Mouse (Mus musculus) cerebellum, adult (tissue): Measurements from ENCODE around the gene Dlgap1.

ENCODE experiments used
- ATAC-seq: cut with Nextera tagmentation; 2 replicates; pipeline ENCODE4 v1.9.2; 2017; ENCODE audit warnings: mild to moderate bottlenecking, moderate library complexity, mixed read lengths; ENCODE audit not compliant: insufficient number of reproducible peaks, low FRiP score, low TSS enrichment

Gene Dlgap1

DNA sequence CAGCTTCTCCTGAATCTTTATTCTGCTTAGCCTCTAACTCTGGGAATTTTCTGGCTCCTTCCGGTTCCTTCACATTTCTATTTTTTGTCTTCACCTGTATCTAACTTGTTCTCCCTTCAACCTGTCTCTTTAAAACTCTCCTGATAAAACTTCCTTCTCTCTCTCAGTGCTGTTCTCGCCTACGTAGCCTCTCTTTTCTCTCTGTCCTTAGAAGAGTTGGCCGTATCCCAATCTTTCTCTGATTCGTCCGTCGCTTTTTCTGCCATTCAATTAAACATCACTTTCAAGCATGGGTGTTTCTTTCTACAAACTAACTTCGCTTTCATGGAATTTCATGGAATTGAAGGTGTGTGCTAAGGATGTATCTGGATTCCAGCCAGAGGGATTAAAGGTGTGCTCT is 721.7 kb downstream of the Dlgap1 start:
- no peak for ATAC-seq

GRCm38 (mm10) chr17:70706976-70707818 is 738.3 kb downstream of the Dlgap1 start:
- ATAC-seq: peak; percentile 62

DNA sequence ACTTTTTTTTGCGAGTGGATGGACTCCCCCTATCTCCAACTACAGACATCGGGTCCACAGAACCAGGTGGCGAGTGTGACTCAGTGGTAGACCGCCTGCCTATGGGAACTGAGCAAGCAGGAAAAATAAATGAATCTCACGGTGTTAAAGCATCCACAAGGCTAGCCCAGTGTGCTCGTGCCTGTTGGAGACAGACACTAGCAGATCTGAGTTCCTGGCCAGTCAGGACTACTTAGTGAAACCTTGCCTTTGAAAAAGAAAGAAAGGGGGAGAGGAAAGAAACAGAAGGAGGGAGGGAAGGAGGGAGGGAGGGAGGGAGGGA is 738.9 kb downstream of the Dlgap1 start:
- ATAC-seq: no peak

DNA sequence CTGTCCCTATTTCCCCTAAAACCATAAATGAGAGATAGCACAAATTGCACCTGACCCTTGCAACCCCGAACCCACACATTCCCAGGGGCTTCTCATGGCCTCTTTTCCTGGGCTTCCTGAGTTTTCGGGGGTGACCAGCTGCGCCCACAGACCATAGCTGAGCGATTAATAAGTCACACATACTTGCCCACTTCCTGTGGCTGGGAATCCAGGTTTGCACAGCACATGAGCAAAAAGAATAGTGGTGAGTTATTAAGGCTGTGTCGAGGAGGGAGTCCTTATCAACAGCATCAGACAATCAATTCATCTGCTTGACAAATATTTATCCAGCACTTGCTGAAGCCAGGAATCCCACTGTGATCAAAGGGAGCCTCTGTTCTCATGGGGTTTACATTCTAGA is 740.7 kb downstream of the Dlgap1 start:
- no peak for ATAC-seq

DNA sequence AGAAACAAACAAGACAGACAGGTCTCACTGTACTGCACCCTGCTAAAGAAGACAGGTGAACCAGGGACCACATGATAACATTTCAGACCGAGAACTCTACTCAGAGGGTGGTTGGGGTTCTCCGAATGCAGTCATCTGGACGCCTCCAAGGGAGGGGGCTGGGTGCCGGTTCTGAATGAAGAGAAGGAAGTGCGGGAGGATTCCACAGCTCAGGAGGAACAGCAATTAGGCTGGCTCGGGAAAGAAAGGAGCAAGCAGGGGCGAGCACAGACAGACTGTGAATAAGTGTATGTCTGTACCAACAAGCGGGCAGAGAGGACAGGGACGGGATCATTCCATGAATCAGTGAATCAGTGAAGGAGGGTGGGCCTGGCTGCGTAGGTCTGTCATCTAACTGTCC is 744.6 kb downstream of the Dlgap1 start:
- ATAC-seq: no peak

- ATAC-seq: no peak
Observed at GRCm38 (mm10) chr17:70719684-70720324, 750.9 kb downstream of the Dlgap1 start.

- no peak for ATAC-seq
Observed at GRCm38 (mm10) chr17:70720766-70721165, 751.9 kb downstream of the Dlgap1 start.

GRCm38 (mm10) chr17:70722146-70722545 is 753.3 kb downstream of the Dlgap1 start:
- no peak for ATAC-seq

GRCm38 (mm10) chr17:70728719-70729281 is 759.9 kb downstream of the Dlgap1 start:
- ATAC-seq: no peak

GRCm38 (mm10) chr17:70734728-70735127 is 765.9 kb downstream of the Dlgap1 start:
- no peak for ATAC-seq

DNA sequence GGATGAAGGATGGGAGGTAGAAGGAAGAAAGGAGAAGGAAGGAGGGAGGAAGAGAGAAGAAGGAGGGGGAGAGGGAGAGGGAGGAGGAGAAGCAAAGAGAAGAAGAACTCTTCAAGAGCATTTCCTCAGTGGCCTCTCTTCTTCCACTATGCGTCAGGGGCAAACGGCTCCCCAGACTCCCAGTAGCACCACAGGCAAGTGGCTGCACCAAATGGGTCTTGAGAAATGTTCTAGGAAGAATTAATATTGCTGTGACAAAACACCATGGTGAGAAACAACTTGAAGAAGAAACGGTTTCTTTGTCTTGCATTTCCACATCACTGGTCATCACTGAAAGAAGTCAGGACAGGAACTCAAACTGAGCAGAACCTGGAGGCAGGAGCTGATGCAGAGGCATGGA is 766.5 kb downstream of the Dlgap1 start:
- ATAC-seq: no peak

DNA sequence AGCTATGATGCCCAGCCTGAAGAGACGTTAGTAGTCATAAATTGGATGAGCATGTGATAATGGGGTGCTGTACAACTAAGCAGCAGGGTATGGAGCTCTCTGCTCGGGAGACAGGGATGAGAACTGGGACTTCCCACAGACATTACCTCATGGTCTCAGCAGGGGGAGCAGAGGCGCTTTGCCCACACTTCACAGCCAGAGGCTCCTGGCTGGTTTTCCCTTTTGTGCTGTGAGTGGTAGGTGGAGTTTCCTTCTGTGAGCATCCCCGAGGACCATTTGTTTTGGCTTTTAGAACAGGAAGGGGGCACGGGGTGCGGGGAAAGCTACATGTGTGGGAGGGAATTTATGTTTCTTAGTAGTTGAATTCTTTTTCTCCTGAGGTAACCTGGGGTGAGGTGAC is 768.6 kb downstream of the Dlgap1 start:
- ATAC-seq: peak; percentile 56; the same call in 1 of the 2 replicates

DNA sequence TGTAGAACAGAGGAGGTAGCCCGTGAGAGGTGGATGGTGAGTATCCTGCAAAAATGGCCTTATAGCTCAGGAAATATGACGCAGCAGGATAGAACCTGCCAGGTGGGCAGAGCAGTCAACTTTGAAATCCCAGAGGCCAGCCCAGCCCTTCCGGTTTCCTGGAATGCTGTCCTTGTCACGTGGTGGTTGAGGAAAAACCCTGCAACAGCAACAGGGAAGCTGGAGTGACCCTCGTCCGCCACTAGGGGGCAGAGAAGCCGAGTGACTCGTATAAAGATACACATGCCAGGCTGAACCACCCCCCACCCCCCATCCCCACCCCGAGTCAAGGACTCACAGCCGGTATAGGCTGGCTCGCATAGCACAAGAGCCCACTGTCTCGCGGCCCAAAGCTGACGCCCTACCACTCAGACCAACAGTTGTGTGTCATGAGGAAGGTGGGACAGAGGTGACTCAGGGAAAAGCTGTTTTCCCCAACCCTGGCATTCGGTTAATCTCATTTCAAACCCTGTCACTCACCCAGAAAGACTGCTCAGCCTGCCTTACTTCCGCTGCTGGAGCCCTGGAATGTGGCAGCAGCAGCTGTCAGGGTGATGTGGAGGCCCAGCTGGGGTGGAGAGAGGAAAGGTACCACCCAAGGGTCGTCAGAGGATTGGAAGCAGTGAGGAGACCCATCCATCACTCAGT is 769.4 kb downstream of the Dlgap1 start:
- 0 out of 2 replicates have a peak, but pooled peaks have one; percentile 31 for ATAC-seq

- no peak for ATAC-seq
Observed at GRCm38 (mm10) chr17:70739346-70739745, 770.5 kb downstream of the Dlgap1 start.

- no peak for ATAC-seq
Observed at GRCm38 (mm10) chr17:70741696-70742095, 772.8 kb downstream of the Dlgap1 start.

- ATAC-seq: no peak
Observed at GRCm38 (mm10) chr17:70744570-70745153, 775.8 kb downstream of the Dlgap1 start.

DNA sequence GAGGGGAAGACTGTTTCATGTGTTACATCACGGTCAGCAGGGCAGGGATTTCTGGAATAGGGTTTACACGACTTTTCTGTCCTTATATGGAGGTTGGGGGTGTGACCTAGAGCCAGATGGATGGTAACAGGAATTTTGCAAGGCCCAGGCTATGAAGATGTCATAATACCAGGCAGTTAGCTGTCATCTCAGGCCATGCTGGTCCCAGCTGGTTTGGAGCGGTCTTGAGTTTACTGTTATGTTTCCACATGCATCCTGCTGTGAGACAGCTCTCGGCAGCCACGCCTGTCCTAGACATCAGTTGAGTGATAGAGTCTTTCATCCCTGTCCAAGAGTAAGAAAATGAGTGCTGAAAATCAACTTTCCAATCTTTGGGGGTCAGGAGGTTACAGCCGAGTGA is 776.5 kb downstream of the Dlgap1 start:
- no peak for ATAC-seq

GRCm38 (mm10) chr17:70746379-70747079 is 777.7 kb downstream of the Dlgap1 start:
- ATAC-seq: no peak

GRCm38 (mm10) chr17:70747731-70748475 is 779.0 kb downstream of the Dlgap1 start:
- no peak for ATAC-seq
